Comparison of ENCODE assay signal across 9 mouse cellular contexts in genomic region chr8:119926474-119926873, GRCm38 (mm10). TPM values are rescaled to one million over a fixed set of nuclear protein-coding genes. Genes with fewer than 3 reads are reported as not detected.
A peak's percentile ranks its signal among the peaks of the same experiment; 100 is the strongest.
DNase-seq lines count a peak whose midpoint lies in the region; ATAC-seq and TF ChIP-seq lines count a peak whose summit lies in the region.
"Had no signal": no experiment of that assay in that cellular context is flagged by ENCODE, and none has a peak within 500 bp of the region (broad histone marks: within the 10 kb centered on the region; RNA-seq: fewer than 3 reads in every experiment).

No protein-coding gene starts in this region.

- H3K27me3 ChIP-seq in liver, embryonic 16.5 days (ENCODE audit: control insufficient read depth, insufficient read depth, low read depth, low read length), result no peaks in the 10 kb centered on the region
- H3K27me3 ChIP-seq in thymus, adult 2 months (ENCODE audit: control insufficient read depth, insufficient read depth, low read length), result no peaks in the 10 kb centered on the region
- H3K27me3 ChIP-seq in hindbrain, embryonic 14.5 days (ENCODE audit: control insufficient read depth, insufficient read depth, low read length), result no peaks in the 10 kb centered on the region
- H3K27me3 ChIP-seq: midbrain, embryonic 12.5 days had no signal

- TF ChIP-seq CTCF in thymus, adult 2 months (IDR thresholded peaks at IDR 0.05; ENCODE audit: borderline replicate concordance, control insufficient read depth, extremely low read depth, insufficient read depth, low read length, poor library complexity), result no peak

- H3K27ac ChIP-seq in liver, embryonic 16.5 days (ENCODE audit: low read length), result no peak overlapping the region
- no peak overlapping the region for H3K27ac ChIP-seq in thymus, adult 2 months (ENCODE audit: control insufficient read depth, insufficient read depth, low read length)
- H3K27ac ChIP-seq in hindbrain, embryonic 14.5 days, result no peak overlapping the region
- H3K27ac ChIP-seq: midbrain, embryonic 12.5 days had no signal

- WGBS in liver, embryonic 16.5 days (ENCODE audit: insufficient replicate concordance), result 23% methylated on average over 2 of the region's 2 CpGs
- WGBS in thymus, adult 2 months, result 24% methylated on average over 2 of the region's 2 CpGs
- 82% methylated on average over 2 of the region's 2 CpGs for WGBS in hindbrain, embryonic 14.5 days

- H3K9me3 ChIP-seq in liver, embryonic 16.5 days (replicated peaks; ENCODE audit: control insufficient read depth, low read length), result no peaks in the 10 kb centered on the region
- no peaks in the 10 kb centered on the region for H3K9me3 ChIP-seq in hindbrain, embryonic 14.5 days (ENCODE audit: control insufficient read depth, low read length)
- H3K9me3 ChIP-seq: midbrain, embryonic 12.5 days had no signal

- peak; percentile 25; the same call in 1 of the 2 replicates for ATAC-seq in liver, embryonic 16.5 days (ENCODE audit: low read depth)
- ATAC-seq in hindbrain, embryonic 14.5 days (ENCODE audit: low FRiP score), result no peak

- no peak overlapping the region for H3K9ac ChIP-seq in liver, embryonic 16.5 days (ENCODE audit: low read depth, low read length)
- H3K9ac ChIP-seq in hindbrain, embryonic 14.5 days, result no peak overlapping the region
- H3K9ac ChIP-seq: midbrain, embryonic 12.5 days had no signal

- TF ChIP-seq POLR2A in thymus, adult 2 months (IDR thresholded peaks at IDR 0.05; ENCODE audit: control insufficient read depth, extremely low read depth, insufficient read depth, low read length, poor library complexity), result no peak

- peaks cover 30% of the 10 kb centered on the region for H3K4me1 ChIP-seq in liver, embryonic 16.5 days (ENCODE audit: control insufficient read depth, low read depth, low read length)
- H3K4me1 ChIP-seq in thymus, adult 2 months (replicated peaks; ENCODE audit: control insufficient read depth, insufficient read depth, low read length), result no peaks in the 10 kb centered on the region; the same call in 1 of the 2 replicates
- H3K4me1 ChIP-seq in hindbrain, embryonic 14.5 days (replicated peaks; ENCODE audit: control insufficient read depth, insufficient read depth, low read length), result peaks cover 2% of the 10 kb centered on the region; the same call in 1 of the 2 replicates

- H3K4me3 ChIP-seq in liver, embryonic 16.5 days (ENCODE audit: low read depth, low read length), result no peak overlapping the region
- H3K4me3 ChIP-seq in thymus, adult 2 months (ENCODE audit: control insufficient read depth, insufficient read depth, low read length), result no peak overlapping the region
- no peak overlapping the region for H3K4me3 ChIP-seq in hindbrain, embryonic 14.5 days (replicated peaks; ENCODE audit: low read length)
- H3K4me3 ChIP-seq: midbrain, embryonic 12.5 days had no signal

- no peaks in the 10 kb centered on the region for H3K36me3 ChIP-seq in liver, embryonic 16.5 days (ENCODE audit: control insufficient read depth, insufficient read depth)
- H3K36me3 ChIP-seq in thymus, adult 2 months (ENCODE audit: control insufficient read depth, insufficient read depth, low read length), result no peaks in the 10 kb centered on the region
- no peaks in the 10 kb centered on the region for H3K36me3 ChIP-seq in hindbrain, embryonic 14.5 days (replicated peaks; ENCODE audit: control insufficient read depth, insufficient read depth)

- H3K4me2 ChIP-seq in liver, embryonic 16.5 days (ENCODE audit: low read depth, low read length), result no peak overlapping the region
- H3K4me2 ChIP-seq in hindbrain, embryonic 14.5 days (replicated peaks), result no peak overlapping the region
- H3K4me2 ChIP-seq: midbrain, embryonic 12.5 days had no signal

- peak; percentile 60 for DNase-seq in kidney, adult 9 months
- no peak for DNase-seq in kidney, adult 18-20 months
- DNase-seq in T-cell, adult 2 months (ENCODE audit: low spot score), result peak; percentile 47
- DNase-seq in thymus, adult 2 months, result peak; percentile 47
- DNase-seq in hindbrain, embryonic 14.5 days (ENCODE audit: low spot score), result no peak
- no peak for DNase-seq in adrenal gland, adult 8-10 months
- DNase-seq in adrenal gland, adult (ENCODE audit: inconsistent age in 2 of 2, low spot score in 1 of 2), result no peak

RNA-seq across cellular contexts. Expression of gene Gm20388, which starts 15.8 kb away (rescaled TPM):
- polyA plus RNA-seq in liver, embryonic 16.5 days (2015; fragmentation: Nextera tagmentation; extraction: Ambion mirVana), result 1.4 and 2.0 TPM in 2 replicates
- polyA plus RNA-seq in thymus, adult 2 months (2012; rRNA removed), result 89.2 and 103 TPM in 2 replicates
- not detected in 2 replicates for polyA plus RNA-seq in hindbrain, embryonic 14.5 days (2014; fragmentation: Nextera tagmentation; extraction: Ambion mirVana)
- 10 to 100 TPM in 1 of 4 experiments, 1 to 10 TPM in 3; 1.7 to 16.9 (median 5.8) TPM for total RNA-seq in adrenal gland, adult 8-10 months (2022)
- polyA plus RNA-seq: midbrain, embryonic 12.5 days had no signal

RNA-seq across cellular contexts. Expression of gene Usp10, which starts 16.3 kb away (rescaled TPM):
- 66.7 and 75.7 TPM in 2 replicates for polyA plus RNA-seq in liver, embryonic 16.5 days (2015; fragmentation: Nextera tagmentation; extraction: Ambion mirVana)
- 126 and 149 TPM in 2 replicates for polyA plus RNA-seq in thymus, adult 2 months (2012; rRNA removed)
- 103 and 117 TPM in 2 replicates for polyA plus RNA-seq in hindbrain, embryonic 14.5 days (2014; fragmentation: Nextera tagmentation; extraction: Ambion mirVana)
- 100 to 1,000 TPM in 3 of 4 experiments, 10 to 100 TPM in 1; 88.6 to 130 (median 113) TPM for total RNA-seq in adrenal gland, adult 8-10 months (2022)

Comparison
In these comparisons a context has a peak if more than half of its experiments do, and no peak if none do; other contexts are left out.
1. DNase-seq: peak in kidney, adult 9 months (single experiment), T-cell, adult 2 months (single experiment) and thymus, adult 2 months (single experiment); none in kidney, adult 18-20 months (single experiment), hindbrain, embryonic 14.5 days (single experiment), adrenal gland, adult 8-10 months (single experiment) and adrenal gland, adult (0 of 2).
2. RNA of gene Gm20388, which starts 15.8 kb away (polyA plus RNA-seq): 89.2 to 103 TPM in thymus, adult 2 months; 1.4 to 2.0 TPM in liver, embryonic 16.5 days and not detected in hindbrain, embryonic 14.5 days; every median in the first group is over 10 times any median in the second.